Mouse (Mus musculus) CD8-positive naive resting alpha-beta T cell, adult 2 months (primary cell): ENCODE measurements around the gene Sun2.
A peak's percentile ranks its signal among the peaks of the same experiment; 100 is the strongest.

ENCODE experiments used
- DNase-seq, 2 experiments: peaks; one replicate each; pipeline ENCODE4 v3.0.0; 2022; ENCODE audit warnings: low read depth in 2 of 2, low spot score in 2 of 2

Gene Sun2

DNA sequence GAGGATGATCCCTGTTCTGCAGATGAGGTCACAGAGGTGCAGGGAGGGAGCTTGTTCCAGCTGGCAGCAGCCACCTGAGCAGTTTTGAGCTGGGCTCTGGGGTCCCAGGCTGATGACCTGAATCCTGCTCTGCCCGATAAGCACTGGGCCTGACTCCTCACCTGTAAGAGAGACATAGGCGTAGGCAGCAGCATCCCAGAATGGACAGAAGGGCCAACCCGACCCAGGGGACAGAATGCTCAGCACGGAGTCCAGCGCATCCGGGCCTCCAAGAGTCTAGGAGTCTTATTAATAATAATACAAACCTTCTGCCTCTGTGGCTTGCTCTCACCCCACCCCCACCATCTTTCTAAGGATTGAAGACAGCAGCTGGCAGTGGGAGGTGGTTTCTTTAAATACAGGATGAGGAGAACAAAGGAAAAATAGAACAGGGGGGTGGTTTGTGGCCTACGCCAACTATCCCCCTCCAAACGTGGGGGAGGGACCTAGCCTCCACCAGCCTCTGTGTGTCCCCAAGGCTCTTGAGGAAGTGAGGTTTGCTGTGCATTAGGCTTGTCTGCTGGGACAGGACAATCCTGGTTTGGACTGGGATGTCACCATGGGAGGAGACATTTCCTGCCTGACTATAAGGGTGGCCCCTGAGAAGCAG lies 13.8 kb upstream of the Sun2 start:
- DNase-seq, result no peak

GRCm38 (mm10) chr15:79755176-79755575 lies 12.8 kb upstream of the Sun2 start:
- DNase-seq, result no peak

GRCm38 (mm10) chr15:79753873-79754272 lies 11.5 kb upstream of the Sun2 start:
- no peak for DNase-seq

GRCm38 (mm10) chr15:79753420-79753752 lies 11.1 kb upstream of the Sun2 start:
- DNase-seq, result no peak

- DNase-seq, result peak; percentile 65 to 73
Measured at GRCm38 (mm10) chr15:79752742-79753419, 10.5 kb upstream of the Sun2 start.

GRCm38 (mm10) chr15:79751772-79752171 lies 9.4 kb upstream of the Sun2 start:
- no peak for DNase-seq

DNA sequence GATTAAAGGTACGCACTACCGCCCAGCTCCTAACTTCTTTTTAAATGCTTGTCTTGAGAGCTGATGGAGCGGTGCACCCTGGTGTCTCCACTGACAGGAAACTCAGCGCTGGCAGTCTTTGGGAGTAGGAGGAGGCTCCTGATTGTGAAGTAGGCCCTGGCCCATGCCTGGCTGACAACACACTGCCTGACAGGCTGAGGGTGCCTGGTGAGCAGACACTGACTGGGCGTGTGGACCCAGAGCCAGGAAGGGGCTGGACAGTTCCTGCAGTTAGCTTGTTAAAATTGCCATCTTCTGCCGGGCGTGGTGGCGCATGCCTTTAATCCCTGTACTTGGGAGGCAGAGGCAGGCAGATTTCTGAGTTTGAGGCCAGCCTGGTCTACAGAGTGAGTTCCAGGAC lies 7.9 kb upstream of the Sun2 start:
- DNase-seq, result no peak

- no peak for DNase-seq
Measured at GRCm38 (mm10) chr15:79749162-79749561, 6.8 kb upstream of the Sun2 start.

DNA sequence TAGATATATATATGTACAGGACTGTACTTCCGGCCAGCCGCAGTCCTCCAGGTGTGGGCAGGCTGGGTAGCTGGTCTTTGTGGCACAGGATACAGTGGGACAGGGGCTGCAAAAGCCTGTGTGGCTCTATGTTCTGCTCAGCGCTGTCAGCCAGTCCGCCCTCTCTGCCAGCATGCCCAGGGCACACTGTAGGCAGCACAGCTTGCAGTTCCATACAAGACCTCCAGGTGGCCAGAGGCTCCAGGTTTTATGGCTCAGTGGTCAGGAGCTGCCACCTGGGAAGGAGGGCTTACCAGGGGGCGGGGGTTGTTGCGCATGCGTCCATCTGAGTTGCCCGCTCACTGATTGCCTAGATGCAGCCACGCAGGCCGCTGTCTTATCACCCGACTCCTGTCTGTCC lies 5.7 kb upstream of the Sun2 start:
- DNase-seq, result no peak

DNA sequence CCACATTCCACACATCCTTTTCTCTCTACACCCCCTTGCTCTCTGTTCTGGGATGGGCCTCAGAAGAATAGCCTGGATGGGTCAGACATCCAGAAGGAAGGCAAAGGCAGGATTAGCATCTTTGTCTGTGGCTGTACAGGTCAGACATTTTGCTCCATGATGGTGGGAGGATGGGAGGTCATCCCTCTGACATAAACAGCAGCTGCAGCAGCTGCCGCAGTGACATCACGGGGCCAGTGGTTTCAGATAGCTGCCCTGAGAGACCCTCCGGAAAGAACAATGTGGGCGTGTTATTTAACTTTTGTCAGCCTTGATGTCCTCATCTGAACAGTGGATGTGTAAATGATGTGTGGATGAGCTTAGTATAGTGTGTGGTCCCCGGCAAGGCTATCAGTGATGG lies 3.5 kb upstream of the Sun2 start:
- no peak for DNase-seq

DNA sequence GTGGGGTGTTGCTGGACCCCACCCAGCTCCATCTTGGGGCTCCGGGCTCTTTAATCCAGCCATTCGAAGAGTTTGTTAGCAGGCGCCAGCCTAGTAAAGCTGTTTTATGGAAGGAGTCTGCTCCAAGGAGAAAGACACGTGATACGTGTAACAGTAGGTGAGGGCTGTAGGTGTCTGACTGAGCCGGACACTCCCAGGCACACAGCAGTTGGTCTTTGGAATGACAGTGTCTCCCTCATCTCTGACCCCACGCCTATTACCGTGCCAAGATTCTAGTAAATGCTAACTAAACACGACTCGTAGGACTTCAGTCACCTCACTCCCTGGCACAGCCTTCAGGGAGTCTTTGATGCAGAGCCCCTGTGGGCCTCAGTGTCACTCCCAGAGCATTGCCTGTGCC lies 3.0 kb upstream of the Sun2 start:
- no peak for DNase-seq

DNA sequence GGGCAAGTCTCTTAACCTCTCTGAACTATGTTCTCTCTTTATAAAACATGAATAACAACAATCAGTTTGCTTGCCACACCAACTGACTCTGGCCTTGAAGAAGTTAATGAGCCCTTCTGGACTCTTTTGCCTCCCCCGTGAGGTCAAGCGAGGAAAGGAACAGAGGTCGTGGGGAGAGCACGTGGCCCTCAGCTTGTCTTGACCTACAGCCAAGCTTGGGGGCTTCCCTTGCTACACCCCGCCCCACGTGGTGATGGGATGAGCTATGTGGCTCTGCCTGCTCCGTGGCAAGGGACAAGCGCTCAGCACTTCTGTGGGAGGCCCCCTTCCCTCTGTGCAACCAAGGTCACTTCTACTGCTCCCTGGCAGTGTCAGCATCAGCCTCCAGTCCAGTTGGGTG lies 2.4 kb upstream of the Sun2 start:
- DNase-seq, result no peak

- no peak for DNase-seq
Measured at GRCm38 (mm10) chr15:79744001-79744400, 1.7 kb upstream of the Sun2 start.

DNA sequence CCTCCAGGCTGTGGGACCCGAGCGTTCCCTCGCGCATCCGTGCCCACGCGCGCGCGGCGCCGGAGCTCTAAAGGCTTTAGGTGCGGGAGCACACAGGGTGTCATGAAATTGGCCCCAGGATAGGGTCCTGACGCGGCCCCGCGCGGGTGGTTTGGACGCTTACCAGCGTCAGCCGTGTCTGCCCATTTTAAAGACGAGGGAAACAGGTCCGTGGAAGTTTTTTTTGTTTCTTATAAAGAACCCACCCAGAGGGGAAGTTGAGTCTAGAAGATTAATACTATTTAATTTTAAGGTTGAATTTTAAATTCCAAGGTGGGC lies 329 bp upstream of the Sun2 start:
- DNase-seq, result no peak

DNA sequence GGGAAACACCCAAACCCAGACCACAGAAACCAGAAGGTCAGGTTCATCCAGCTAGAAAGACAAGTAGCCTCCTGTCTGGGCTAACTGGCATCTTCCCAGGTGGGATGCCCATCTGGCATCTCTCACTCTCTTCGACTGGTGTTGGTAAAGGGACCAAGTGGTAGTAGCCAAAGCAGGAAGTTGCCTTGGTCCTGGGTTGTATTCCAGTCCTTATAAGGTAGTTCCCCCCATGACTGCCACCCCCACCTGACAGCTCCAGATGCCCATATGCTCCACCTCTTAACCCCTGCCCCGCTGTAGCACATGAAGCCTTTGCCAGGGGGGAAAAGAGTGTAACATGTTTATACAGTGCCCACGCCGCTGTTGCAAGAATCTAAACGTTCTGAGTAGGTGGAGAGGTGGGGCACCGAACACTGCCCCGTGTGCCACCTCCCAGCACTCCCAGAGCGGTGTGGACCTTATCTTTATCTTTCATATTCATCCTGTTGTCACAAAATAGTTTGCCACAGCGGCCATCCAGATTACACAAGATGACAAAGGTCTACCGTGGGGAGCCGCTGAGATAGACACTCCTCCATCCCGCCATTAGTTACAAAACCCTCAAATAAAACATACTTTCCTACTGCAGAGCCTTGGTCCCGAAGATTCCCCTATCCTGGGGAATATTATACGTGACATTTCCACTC lies 1.0 kb downstream of the Sun2 start:
- peak; percentile 34 to 55 for DNase-seq

GRCm38 (mm10) chr15:79740739-79741138 lies 1.6 kb downstream of the Sun2 start:
- no peak for DNase-seq

DNA sequence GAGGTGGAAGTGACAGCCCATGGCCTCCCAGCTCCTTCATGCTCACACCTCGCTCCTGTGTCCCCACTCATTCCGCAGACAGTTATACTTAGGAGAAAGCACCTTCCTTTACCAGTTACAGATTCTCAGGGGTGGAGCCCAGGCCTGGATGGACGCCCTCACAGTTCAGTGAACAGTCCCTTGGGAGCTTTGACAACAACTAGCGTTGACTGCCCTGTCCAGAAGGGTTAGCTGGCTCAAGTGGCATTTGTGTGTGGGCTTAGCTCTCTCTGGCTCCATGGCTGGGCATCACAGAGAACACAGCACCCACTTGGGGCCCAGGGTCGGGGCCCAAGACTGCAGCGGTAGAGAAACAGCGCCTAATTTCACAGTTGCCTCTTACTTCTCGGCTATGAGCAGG lies 8.0 kb downstream of the Sun2 start:
- DNase-seq, result no peak

GRCm38 (mm10) chr15:79733640-79734039 lies 8.7 kb downstream of the Sun2 start:
- no peak for DNase-seq

GRCm38 (mm10) chr15:79733192-79733591 lies 9.1 kb downstream of the Sun2 start:
- DNase-seq, result no peak

DNA sequence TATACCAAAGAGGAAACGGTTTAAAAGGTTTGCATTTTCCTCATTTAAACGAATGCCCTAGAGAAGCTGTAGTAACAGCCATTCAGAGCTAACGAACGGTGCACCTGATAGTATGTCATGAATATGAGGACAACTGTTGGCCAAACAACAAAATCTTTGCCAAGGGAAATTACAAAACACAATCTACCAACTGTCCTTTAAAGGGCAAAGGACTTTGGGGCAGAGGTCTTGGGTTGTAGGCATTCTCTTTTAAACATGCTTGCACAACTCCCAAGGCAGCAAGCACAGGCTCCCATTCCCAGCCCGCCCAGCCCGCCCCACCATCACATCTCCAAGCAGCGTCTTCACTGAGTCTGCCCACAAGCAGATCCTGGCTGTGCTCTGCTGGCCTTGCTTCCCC lies 10.8 kb downstream of the Sun2 start:
- no peak for DNase-seq

GRCm38 (mm10) chr15:79728731-79729388 lies 13.5 kb downstream of the Sun2 start:
- peak in 1 of 2 experiments; percentile 48 for DNase-seq

DNA sequence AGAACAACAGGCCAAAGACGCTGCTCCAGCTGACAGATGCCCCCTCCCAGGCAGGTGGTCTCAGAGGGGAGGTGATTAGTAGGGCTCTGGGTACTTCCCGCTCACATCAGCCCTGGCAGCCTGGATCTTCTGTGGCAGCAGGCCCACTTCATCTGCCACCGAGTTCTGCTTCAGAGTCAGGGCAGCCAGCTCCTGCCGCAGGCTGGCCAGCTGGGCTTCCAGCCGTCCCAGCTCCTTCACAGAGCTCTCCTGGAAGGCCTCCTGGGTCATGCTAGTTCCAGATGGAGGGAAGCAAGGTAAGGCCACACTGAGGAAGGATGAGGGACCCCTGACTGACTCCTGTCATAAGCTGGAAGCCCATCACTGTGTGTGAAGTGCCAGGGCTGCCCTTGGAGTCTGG lies 14.0 kb downstream of the Sun2 start:
- DNase-seq, result no peak
